Mouse (Mus musculus) MEL (cell line): ENCODE data around the gene Atp6v1a. TPM values are rescaled to one million over a fixed set of nuclear protein-coding genes. Genes with fewer than 3 reads are reported as not detected.

Experiments
- DNase-seq: peaks from one replicate; pipeline ENCODE4 v3.0.0; 2011; ENCODE audit warnings: low read depth, low spot score
- H3K27ac ChIP-seq: 2 replicates; pipeline ENCODE4 v1.5.1; 2012; ENCODE audit warnings: low read depth, mild to moderate bottlenecking, control low read depth, low read length, moderate library complexity; ENCODE audit not compliant: control insufficient read depth
- H3K27me3 ChIP-seq, 2 experiments: fragments of 150-350 bp in 1 of 2; sonication (generic) in 1 of 2; 2 replicates each; pipeline ENCODE4 v1.6.1; 2012; ENCODE audit warnings: low read length in 2 of 2, mild to moderate bottlenecking in 2 of 2, improper control_type of control experiment in 1 of 2, moderate library complexity in 1 of 2; ENCODE audit not compliant: insufficient read depth in 2 of 2, control insufficient read depth in 1 of 2
- H3K36me3 ChIP-seq, 2 experiments: 2 replicates each; pipeline ENCODE4 v1.6.1; 2012 to 2014; ENCODE audit warnings: low read length in 2 of 2, improper control_type of control experiment in 1 of 2, inconsistent platforms in 1 of 2, mild to moderate bottlenecking in 1 of 2; ENCODE audit not compliant: insufficient read depth in 2 of 2, control insufficient read depth in 1 of 2
- H3K4me1 ChIP-seq, 2 experiments: fragments of 150-350 bp in 1 of 2; sonication (generic) in 1 of 2; 2 replicates each; pipeline ENCODE4 v1.6.1; 2012; ENCODE audit warnings: low read length in 2 of 2, improper control_type of control experiment in 1 of 2, mild to moderate bottlenecking in 1 of 2; ENCODE audit not compliant: insufficient read depth in 2 of 2, control insufficient read depth in 1 of 2
- H3K4me3 ChIP-seq, 2 experiments: fragments of 150-350 bp in 1 of 2; sonication (generic) in 1 of 2; 2 replicates each; pipeline ENCODE4 v1.5.1; 2012; ENCODE audit warnings: low read depth in 2 of 2, low read length in 2 of 2, mild to moderate bottlenecking in 2 of 2, moderate library complexity in 2 of 2, control low read depth in 1 of 2, improper control_type of control experiment in 1 of 2; ENCODE audit not compliant: control insufficient read depth in 1 of 2, insufficient read depth in 1 of 2
- H3K79me2 ChIP-seq: 2 replicates; pipeline ENCODE4 v1.6.1; 2012; ENCODE audit warnings: mild to moderate bottlenecking, low read length, moderate library complexity; ENCODE audit not compliant: control insufficient read depth, poor library complexity, insufficient read depth
- H3K9ac ChIP-seq: 2 replicates; pipeline ENCODE4 v1.6.1; 2012; ENCODE audit warnings: low read depth, mild to moderate bottlenecking, control low read depth, low read length, moderate library complexity; ENCODE audit not compliant: control insufficient read depth, poor library complexity, severe bottlenecking
- H3K9me3 ChIP-seq: fragments of 150-350 bp; sonication (generic); replicated peaks from 2 replicates; pipeline ENCODE4 v1.6.1; 2012; ENCODE audit warnings: mild to moderate bottlenecking, low read length, improper control_type of control experiment, moderate library complexity; ENCODE audit not compliant: insufficient read depth
- CHD1 ChIP-seq: IDR thresholded peaks from 2 replicates; pipeline ENCODE4 v1.6.1; 2012; ENCODE audit warnings: low read depth, mild to moderate bottlenecking, inconsistent platforms, low read length, improper control_type of control experiment
- CHD2 ChIP-seq: IDR thresholded peaks from 2 replicates; pipeline ENCODE4 v1.6.1; 2011; ENCODE audit warnings: low read length, improper control_type of control experiment
- CTCF ChIP-seq, 3 experiments: IDR thresholded peaks in 2 of 3; conservative IDR thresholded peaks in 1 of 3; 2 replicates each; pipeline ENCODE4 v1.5.1; 2011 to 2012; ENCODE audit warnings: low read length in 3 of 3, low read depth in 2 of 3, mild to moderate bottlenecking in 2 of 3, improper control_type of control experiment in 1 of 3, inconsistent platforms in 1 of 3, mixed read lengths in 1 of 3, moderate library complexity in 1 of 3; ENCODE audit not compliant: control insufficient read depth in 1 of 3, insufficient read depth in 1 of 3, poor library complexity in 1 of 3, severe bottlenecking in 1 of 3
- E2F4 ChIP-seq: IDR thresholded peaks from 2 replicates; pipeline ENCODE4 v1.6.1; 2011; ENCODE audit warnings: low read depth, low read length, improper control_type of control experiment, borderline replicate concordance
- EP300 ChIP-seq, 2 experiments: IDR thresholded peaks; 2 replicates each; pipeline ENCODE4 v1.6.1; 2011; ENCODE audit warnings: improper control_type of control experiment in 2 of 2, low read length in 2 of 2, low read depth in 1 of 2, mild to moderate bottlenecking in 1 of 2
- ETS1 ChIP-seq: IDR thresholded peaks from 2 replicates; pipeline ENCODE4 v1.6.1; 2012; ENCODE audit warnings: low read depth, mild to moderate bottlenecking, inconsistent platforms, low read length, improper control_type of control experiment, moderate library complexity
- GABPA ChIP-seq: IDR thresholded peaks from 2 replicates; pipeline ENCODE4 v1.6.1; 2012; ENCODE audit warnings: low read depth, mild to moderate bottlenecking, inconsistent platforms, low read length, improper control_type of control experiment, moderate library complexity
- GATA1 ChIP-seq: IDR thresholded peaks from 2 replicates; pipeline ENCODE4 v1.6.1; 2011; ENCODE audit warnings: low read depth, low read length, improper control_type of control experiment
- KAT2A ChIP-seq: conservative IDR thresholded peaks from 2 replicates; pipeline ENCODE4 v1.6.1; 2012; ENCODE audit warnings: low read depth, low read length, improper control_type of control experiment, inconsistent platforms
- MAFK ChIP-seq: IDR thresholded peaks from 2 replicates; pipeline ENCODE4 v1.6.1; 2011; ENCODE audit warnings: low read depth, mild to moderate bottlenecking, low read length, improper control_type of control experiment, borderline replicate concordance
- MEF2A ChIP-seq: IDR thresholded peaks from 2 replicates; pipeline ENCODE4 v1.6.1; 2014; ENCODE audit warnings: low read depth, mild to moderate bottlenecking, inconsistent platforms, low read length, improper control_type of control experiment; ENCODE audit not compliant: poor library complexity, insufficient replicate concordance, severe bottlenecking; ENCODE audit errors: extremely low read depth
- MXI1 ChIP-seq: IDR thresholded peaks from 2 replicates; pipeline ENCODE4 v1.6.1; 2011; ENCODE audit warnings: mild to moderate bottlenecking, low read depth, low read length, improper control_type of control experiment
- MYB ChIP-seq: IDR thresholded peaks from 2 replicates; pipeline ENCODE4 v1.6.1; 2011; ENCODE audit warnings: mild to moderate bottlenecking, low read depth, low read length, improper control_type of control experiment
- POLR2A ChIP-seq, 2 experiments: IDR thresholded peaks; 2 replicates each; pipeline ENCODE4 v1.6.1; 2011 to 2012; ENCODE audit warnings: low read length in 2 of 2, mild to moderate bottlenecking in 2 of 2, control low read depth in 1 of 2, improper control_type of control experiment in 1 of 2, low read depth in 1 of 2, moderate library complexity in 1 of 2; ENCODE audit not compliant: control insufficient read depth in 1 of 2, insufficient read depth in 1 of 2, poor library complexity in 1 of 2
- POLR2AphosphoS2 ChIP-seq: IDR thresholded peaks from 2 replicates; pipeline ENCODE4 v1.6.1; 2011; ENCODE audit warnings: low read length, improper control_type of control experiment
- POLR2AphosphoS5 ChIP-seq: IDR thresholded peaks from 2 replicates; pipeline ENCODE4 v1.6.1; 2012; ENCODE audit warnings: low read depth, borderline replicate concordance, mild to moderate bottlenecking, inconsistent platforms, low read length, moderate library complexity, mixed read lengths
- RAD21 ChIP-seq: IDR thresholded peaks from 2 replicates; pipeline ENCODE4 v1.6.1; 2011; ENCODE audit warnings: mild to moderate bottlenecking, low read depth, low read length, improper control_type of control experiment
- RCOR1 ChIP-seq: IDR thresholded peaks from 2 replicates; pipeline ENCODE4 v1.6.1; 2012; ENCODE audit warnings: low read depth, mild to moderate bottlenecking, inconsistent platforms, low read length, improper control_type of control experiment
- SMC3 ChIP-seq: IDR thresholded peaks from 2 replicates; pipeline ENCODE4 v1.6.1; 2011; ENCODE audit warnings: low read depth, low read length, improper control_type of control experiment
- TAL1 ChIP-seq: IDR thresholded peaks from 2 replicates; pipeline ENCODE4 v1.6.1; 2012; ENCODE audit warnings: mild to moderate bottlenecking, inconsistent platforms, low read length, moderate library complexity, mixed read lengths
- TCF12 ChIP-seq: IDR thresholded peaks from 2 replicates; pipeline ENCODE4 v1.6.1; 2014; ENCODE audit warnings: low read depth, mild to moderate bottlenecking, inconsistent platforms, low read length, improper control_type of control experiment, moderate library complexity
- UBTF ChIP-seq: IDR thresholded peaks from 2 replicates; pipeline ENCODE4 v1.6.1; 2012; ENCODE audit warnings: low read depth, mild to moderate bottlenecking, inconsistent platforms, low read length, improper control_type of control experiment, moderate library complexity, borderline replicate concordance; ENCODE audit not compliant: insufficient read depth
- USF1 ChIP-seq: IDR thresholded peaks from 2 replicates; pipeline ENCODE4 v1.6.1; 2014; ENCODE audit warnings: low read depth, mild to moderate bottlenecking, inconsistent platforms, low read length, improper control_type of control experiment, moderate library complexity
- ZC3H11A ChIP-seq: IDR thresholded peaks from 2 replicates; pipeline ENCODE4 v1.6.1; 2012; ENCODE audit warnings: low read depth, mild to moderate bottlenecking, inconsistent platforms, low read length, improper control_type of control experiment
- ZMIZ1 ChIP-seq: IDR thresholded peaks from 2 replicates; pipeline ENCODE4 v1.6.1; 2012; ENCODE audit warnings: low read depth, mild to moderate bottlenecking, inconsistent platforms, low read length, improper control_type of control experiment, moderate library complexity
- ZNF384 ChIP-seq: IDR thresholded peaks from 2 replicates; pipeline ENCODE4 v1.6.1; 2012; ENCODE audit warnings: low read depth, mild to moderate bottlenecking, inconsistent platforms, low read length, improper control_type of control experiment
- polyA plus RNA-seq, 2 experiments: library from polyadenylated mRNA; stranded (reverse) in 1 of 2; unstranded in 1 of 2; fragments of >175 nt in 1 of 2; fragments of >200 nt in 1 of 2; gene quantifications; 2 replicates each; pipeline versions ENCODE4 v1.2.1 to v1.2.4; 2012; ENCODE audit warnings: low replicate concordance in 2 of 2, low read depth in 1 of 2; ENCODE audit not compliant: insufficient read length in 2 of 2, insufficient read depth in 1 of 2, missing spikeins in 1 of 2
- total RNA-seq: library from RNA; depleted of rRNA; stranded (reverse); fragments of 300-350 nt; gene quantifications from 2 replicates; pipeline ENCODE4 v1.2.3, GENCODE M21; 2012

The Atp6v1a gene
- total and polyA plus RNA-seq, 3 experiments = 34.9 to 38.5 TPM; not detected in 1

GRCm38 (mm10) chr16:44138979-44139535, 448 bp downstream of the Atp6v1a start (continued):
- TF ChIP-seq UBTF (no peak), MEF2A (no peak), ZNF384 (peak; percentile 98), TAL1 (no peak), MAFK (no peak), ZC3H11A (no peak), POLR2A (IDR thresholded peaks at IDR 0.05; ENCODE audit: control insufficient read depth in 1 of 2, insufficient read depth in 1 of 2, low read depth in 1 of 2, low read length in 2 of 2, poor library complexity in 1 of 2) (no peak; a peak in 1 of 4 replicates), KAT2A (peak; percentile 44; the same call in 1 of the 2 replicates), SMC3 (no peak), CHD1 (no peak), ZMIZ1 (0 out of 2 replicates have a peak, but pooled peaks have one; percentile 52), RCOR1 (no peak; the same call in 1 of the 2 replicates), E2F4 (no peak), RAD21 (no peak), MYB (peak; percentile 55; the same call in 1 of the 2 replicates), GATA1 (no peak)

GRCm38 (mm10) chr16:44138377-44138978, 1.0 kb downstream of the Atp6v1a start:
- Histone ChIP-seq H3K27ac (peak overlapping the region; percentile 100; the same call in 1 of the 2 replicates), H3K4me3 (peak overlapping the region; percentile 86 to 92), H3K79me2 (peaks cover 40% of the 10 kb centered on the region), H3K4me1 (peaks cover 6 to 11% of the 10 kb centered on the region in 2 experiments), H3K9ac (peak overlapping the region; percentile 93), H3K36me3 (peaks cover 2 to 26% of the 10 kb centered on the region in 2 experiments; a peak in 3 of 4 replicates), H3K9me3 (no peaks in the 10 kb centered on the region), H3K27me3 (no peaks in the 10 kb centered on the region)
- TF ChIP-seq KAT2A (no peak), CTCF (IDR thresholded peaks at IDR 0.05 in 2 of 3, conservative IDR thresholded peaks at IDR 0.05 in 1 of 3; ENCODE audit: control insufficient read depth in 1 of 3, insufficient read depth in 1 of 3, low read depth in 2 of 3, low read length in 3 of 3, poor library complexity in 1 of 3, severe bottlenecking in 1 of 3) (no peak), POLR2AphosphoS2 (no peak), EP300 (IDR thresholded peaks at IDR 0.05; ENCODE audit: low read depth in 1 of 2, low read length in 2 of 2) (no peak), ETS1 (no peak), CHD1 (no peak), RCOR1 (no peak), POLR2AphosphoS5 (no peak), GABPA (no peak), TCF12 (no peak), UBTF (no peak), MYB (no peak), USF1 (no peak), ZMIZ1 (no peak), CHD2 (no peak), SMC3 (no peak), E2F4 (no peak), RAD21 (no peak), POLR2A (IDR thresholded peaks at IDR 0.05; ENCODE audit: control insufficient read depth in 1 of 2, insufficient read depth in 1 of 2, low read depth in 1 of 2, low read length in 2 of 2, poor library complexity in 1 of 2) (no peak; a peak in 2 of 4 replicates), MXI1 (no peak; the same call in 1 of the 2 replicates)
- peak; percentile 50 for DNase-seq
